Mouse (Mus musculus) ES-E14 (cell line): ENCODE results near the gene Fam43a. TPM values are rescaled to one million over a fixed set of nuclear protein-coding genes. Genes with fewer than 3 reads are reported as not detected.

Source experiments
- DNase-seq: peaks from one replicate; pipeline ENCODE4 v3.0.0-alpha.2; 2013; ENCODE audit warnings: low read depth, low spot score
- H3K27ac ChIP-seq: 2 replicates; pipeline ENCODE4 v1.5.1; 2012; ENCODE audit warnings: low read depth, mild to moderate bottlenecking, low read length, moderate library complexity, mixed read lengths; ENCODE audit not compliant: poor library complexity, insufficient read depth, severe bottlenecking
- H3K36me3 ChIP-seq: 2 replicates; pipeline ENCODE4 v1.6.1; 2012; ENCODE audit warnings: mild to moderate bottlenecking, low read length, moderate library complexity, mixed read lengths; ENCODE audit not compliant: control insufficient read depth, poor library complexity, insufficient read depth, severe bottlenecking
- H3K4me1 ChIP-seq, 2 experiments: fragments of 150-350 bp in 1 of 2; sonication (generic) in 1 of 2; 2 replicates each; pipeline ENCODE4 v1.6.1; 2012; ENCODE audit warnings: low read length in 2 of 2, mild to moderate bottlenecking in 1 of 2, mixed read lengths in 1 of 2; ENCODE audit not compliant: control insufficient read depth in 2 of 2, insufficient read depth in 2 of 2, poor library complexity in 1 of 2
- H3K4me3 ChIP-seq, 2 experiments: fragments of 150-350 bp in 1 of 2; sonication (generic) in 1 of 2; 2 replicates each; pipeline ENCODE4 v1.5.1; 2012; ENCODE audit warnings: low read length in 2 of 2, low read depth in 1 of 2, mild to moderate bottlenecking in 1 of 2, mixed read lengths in 1 of 2; ENCODE audit not compliant: insufficient read depth in 1 of 2, poor library complexity in 1 of 2, severe bottlenecking in 1 of 2
- H3K9ac ChIP-seq: 2 replicates; pipeline ENCODE4 v1.6.1; 2012; ENCODE audit warnings: low read depth, mild to moderate bottlenecking, low read length, mixed read lengths; ENCODE audit not compliant: poor library complexity, insufficient read depth, severe bottlenecking
- H3K9me3 ChIP-seq: fragments of 150-350 bp; sonication (generic); 2 replicates; pipeline ENCODE4 v1.6.1; 2012; ENCODE audit warnings: low read depth, mild to moderate bottlenecking, low read length; ENCODE audit not compliant: control insufficient read depth, insufficient read depth
- CHD2 ChIP-seq: IDR thresholded peaks from 2 replicates; pipeline ENCODE4 v1.6.1; 2014; ENCODE audit warnings: mild to moderate bottlenecking, low read depth, low read length, inconsistent platforms
- HCFC1 ChIP-seq: IDR thresholded peaks from 2 replicates; pipeline ENCODE4 v1.6.1; 2012; ENCODE audit warnings: low read length, inconsistent platforms, borderline replicate concordance; ENCODE audit not compliant: insufficient read depth
- MAFK ChIP-seq: IDR thresholded peaks from 2 replicates; pipeline ENCODE4 v1.6.1; 2014; ENCODE audit warnings: mild to moderate bottlenecking, low read depth, low read length, inconsistent platforms; ENCODE audit not compliant: insufficient read depth
- ZC3H11A ChIP-seq: IDR thresholded peaks from 2 replicates; pipeline ENCODE4 v1.6.1; 2012; ENCODE audit warnings: low read depth, mild to moderate bottlenecking, inconsistent platforms, low read length, borderline replicate concordance
- ZNF384 ChIP-seq: IDR thresholded peaks from 2 replicates; pipeline ENCODE4 v1.6.1; 2012; ENCODE audit warnings: low read depth, low read length, inconsistent platforms
- in situ Hi-C, 2 experiments: fragments of 600-800 bp; cut with MboI; formaldehyde crosslinking; loops; one replicate each; pipeline ENCODE4 v1.15.1; 2025; ENCODE audit warnings: low sequenced_read_pairs in 2 of 2, inconsistent platforms in 1 of 2; ENCODE audit not compliant: unreplicated experiment in 2 of 2
- total RNA-seq: library from RNA; depleted of rRNA; stranded (reverse); fragments of 300-350 nt; gene quantifications from 2 replicates; pipeline ENCODE4 v1.2.3, GENCODE M21; 2012

The Fam43a gene
- total RNA-seq, 1 experiment, result 22.2 TPM

- in situ Hi-C loops, result no loop called here
- H3K36me3 ChIP-seq, result no peaks in the 10 kb centered on the region; the same call in 1 of the 2 replicates
- no peak for DNase-seq
- H3K4me1 ChIP-seq, result peaks cover 4 to 13% of the 10 kb centered on the region in 2 experiments; a peak in 3 of 4 replicates
- 0 out of 2 replicates have a peak overlapping the region, but pooled peaks have one; percentile 7 for H3K9ac ChIP-seq
- H3K4me3 ChIP-seq, result no peak overlapping the region
- peak; percentile 89 for TF ChIP-seq ZNF384
- no peak for TF ChIP-seq MAFK
- TF ChIP-seq HCFC1, result no peak
- TF ChIP-seq ZC3H11A, result peak; percentile 43
- no peak for TF ChIP-seq CHD2
- no peaks in the 10 kb centered on the region for H3K9me3 ChIP-seq
- H3K27ac ChIP-seq, result peak overlapping the region; percentile 97; the same call in 1 of the 2 replicates
Measured at GRCm38 (mm10) chr16:30642229-30642628, 42.7 kb downstream of the Fam43a start.

- H3K4me3 ChIP-seq, result no peak overlapping the region
- no peak overlapping the region for H3K9ac ChIP-seq
- no peaks in the 10 kb centered on the region for H3K9me3 ChIP-seq
- peaks cover 4 to 13% of the 10 kb centered on the region in 2 experiments; a peak in 3 of 4 replicates for H3K4me1 ChIP-seq
- H3K27ac ChIP-seq, result peak overlapping the region; percentile 76
- TF ChIP-seq CHD2, result no peak
- no peak for TF ChIP-seq ZNF384
- TF ChIP-seq HCFC1, result no peak
- TF ChIP-seq MAFK, result no peak
- TF ChIP-seq ZC3H11A, result no peak
- no peaks in the 10 kb centered on the region; the same call in 1 of the 2 replicates for H3K36me3 ChIP-seq
- in situ Hi-C loops, result no loop called here
- DNase-seq, result no peak
Measured at GRCm38 (mm10) chr16:30644981-30645380, 45.5 kb downstream of the Fam43a start.

- peaks cover 4 to 13% of the 10 kb centered on the region in 2 experiments; a peak in 3 of 4 replicates for H3K4me1 ChIP-seq
- no peak for TF ChIP-seq ZC3H11A
- TF ChIP-seq MAFK, result no peak
- TF ChIP-seq CHD2, result no peak
- no peak for TF ChIP-seq HCFC1
- TF ChIP-seq ZNF384, result no peak
- no peaks in the 10 kb centered on the region for H3K9me3 ChIP-seq
- no peaks in the 10 kb centered on the region; the same call in 1 of the 2 replicates for H3K36me3 ChIP-seq
- peak; percentile 87 for DNase-seq
- H3K9ac ChIP-seq, result peak overlapping the region; percentile 16; the same call in 1 of the 2 replicates
- in situ Hi-C loops, result no loop called here
- peak overlapping the region; percentile 98 for H3K27ac ChIP-seq
- peak overlapping the region; percentile 5 to 27; a peak in 1 of 4 replicates for H3K4me3 ChIP-seq
Measured at GRCm38 (mm10) chr16:30645841-30646558, 46.5 kb downstream of the Fam43a start.

DNA sequence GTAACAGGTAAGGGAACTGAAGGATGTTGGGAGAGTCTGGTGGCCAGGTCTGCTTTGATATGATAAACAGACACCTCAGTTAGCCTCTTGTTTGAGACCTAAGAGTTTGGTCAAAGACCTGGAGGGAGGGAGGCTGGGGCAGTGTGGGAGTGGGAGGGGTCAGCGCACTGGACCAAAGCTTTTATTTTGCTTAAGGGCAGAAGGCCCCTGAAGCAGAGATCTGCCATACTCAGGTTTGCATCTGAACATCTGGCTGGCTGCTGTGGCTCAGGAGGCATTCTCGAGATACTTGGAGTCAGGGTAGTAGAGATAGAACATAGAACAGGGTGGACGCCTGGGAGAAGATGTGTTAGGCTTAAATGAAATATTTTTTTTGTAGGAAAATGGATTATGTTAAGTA, 47.3 kb downstream of the Fam43a start:
- H3K9me3 ChIP-seq, result no peaks in the 10 kb centered on the region
- peaks cover 4 to 11% of the 10 kb centered on the region in 2 experiments; a peak in 3 of 4 replicates for H3K4me1 ChIP-seq
- peak overlapping the region; percentile 78 for H3K27ac ChIP-seq
- no peak overlapping the region for H3K4me3 ChIP-seq
- H3K9ac ChIP-seq, result no peak overlapping the region
- no peak for DNase-seq
- TF ChIP-seq ZNF384 (no peak), ZC3H11A (no peak), HCFC1 (no peak), CHD2 (no peak; the same call in 1 of the 2 replicates), MAFK (no peak)
- in situ Hi-C loops, result no loop called here
- H3K36me3 ChIP-seq, result no peaks in the 10 kb centered on the region; the same call in 1 of the 2 replicates
